Mouse (Mus musculus) Patski (cell line): ENCODE data around the gene Bag5. TPM values are rescaled to one million over a fixed set of nuclear protein-coding genes. Genes with fewer than 3 reads are reported as not detected.

ENCODE experiments used
- ATAC-seq: fragments of 100-300 bp; one replicate; pipeline ENCODE4 v1.8.0; 2021
- CTCF ChIA-PET: fragments of 350-600 bp; sonication (Branson Sonifier 250); formaldehyde crosslinking; loops from one replicate; lab custom pipeline; 2022; ENCODE audit warnings: inconsistent platforms; lab: Charles Lee
- POLR2A ChIA-PET: fragments of 350-600 bp; sonication (Branson Sonifier 250); formaldehyde crosslinking; loops from one replicate; lab custom pipeline; 2022; ENCODE audit warnings: antibody characterized with exemption, inconsistent platforms; lab: Charles Lee
- DNase-seq: peaks from one replicate; pipeline ENCODE4 v3.0.0-alpha.2; 2011; ENCODE audit warnings: low read depth, low spot score
- H3K27me3 ChIP-seq: fragments of 371-371 bp; one replicate; pipeline ENCODE4 v1.5.1; 2021
- CTCF ChIP-seq: fragments of 100-300 bp; IDR thresholded peaks from one replicate; pipeline ENCODE4 v1.5.1; 2021
- in situ Hi-C: fragments of 300-500 bp; cut with MboI; formaldehyde crosslinking; loops from 3 replicates; pipeline ENCODE4 v1.11.1; 2018; ENCODE audit warnings: low pct_unique_long_range_greater_than_20kb, mixed read lengths
- polyA plus RNA-seq: library from polyadenylated mRNA; unstranded; gene quantifications from one replicate; pipeline ENCODE4 v1.2.3, GENCODE M21; 2021

Bag5 gene
- polyA plus RNA-seq, 1 experiment from 2014 or later: 40.1 TPM

GRCm38 (mm10) chr12:111688069-111688428 is 25.0 kb downstream of the Bag5 start:
- no peak for ATAC-seq
- H3K27me3 ChIP-seq: no peaks in the 10 kb centered on the region
- ChIA-PET POLR2A (interaction anchor here (0.7 to 1.0 kb wide), 3 partner anchors 9 to 19 kb away, joined by 3 read pairs; no protein-coding TSS in a partner anchor), CTCF (interaction anchor here (0.7 to 1.6 kb wide), 4 partner anchors 8 to 44 kb away, joined by 3 to 5 read pairs (median 4); no protein-coding TSS in a partner anchor)
- DNase-seq: no peak
- in situ Hi-C loops: no loop called here
- no peak for TF ChIP-seq CTCF

- ATAC-seq (no peak), DNase-seq (no peak)
- no peak for TF ChIP-seq CTCF
- no peaks in the 10 kb centered on the region for H3K27me3 ChIP-seq
- POLR2A ChIA-PET: interaction anchor here (0.7 to 1.0 kb wide), 3 partner anchors 9 to 19 kb away, joined by 3 read pairs; no protein-coding TSS in a partner anchor
- in situ Hi-C loops: no loop called here
- CTCF ChIA-PET: interaction anchor here (0.7 to 1.6 kb wide), 5 partner anchors 9 to 45 kb away, joined by 3 to 5 read pairs (median 3); no protein-coding TSS in a partner anchor
Observed at GRCm38 (mm10) chr12:111687350-111688068, 25.5 kb downstream of the Bag5 start.

- no peak for DNase-seq
- no peaks in the 10 kb centered on the region for H3K27me3 ChIP-seq
- in situ Hi-C loops: no loop called here
- CTCF ChIA-PET: interaction anchor here (1.0 kb wide), 1 partner anchor 10 kb away, joined by 3 read pairs; no protein-coding TSS in a partner anchor
- POLR2A ChIA-PET: no interaction called here
- no peak for TF ChIP-seq CTCF
- no peak for ATAC-seq
Observed at GRCm38 (mm10) chr12:111686390-111686789, 26.7 kb downstream of the Bag5 start.

- H3K27me3 ChIP-seq: no peaks in the 10 kb centered on the region
- TF ChIP-seq CTCF: no peak
- ChIA-PET POLR2A (no interaction called here), CTCF (interaction anchor here (1.9 kb wide), 1 partner anchor 13 kb away, joined by 7 read pairs; no protein-coding TSS in a partner anchor)
- peak; percentile 18 for ATAC-seq
- in situ Hi-C loops: no loop called here
- no peak for DNase-seq
Observed at GRCm38 (mm10) chr12:111682806-111683205, 30.3 kb downstream of the Bag5 start.

- DNase-seq (no peak), ATAC-seq (no peak)
- ChIA-PET POLR2A (interaction anchor here (0.5 kb wide), 1 partner anchor 30 kb away, joined by 4 read pairs; no protein-coding TSS in a partner anchor), CTCF (interaction anchor here (1.9 kb wide), 1 partner anchor 14 kb away, joined by 7 read pairs; no protein-coding TSS in a partner anchor)
- in situ Hi-C loops: no loop called here
- no peak for TF ChIP-seq CTCF
- H3K27me3 ChIP-seq: no peaks in the 10 kb centered on the region
Observed at GRCm38 (mm10) chr12:111682003-111682402, 31.1 kb downstream of the Bag5 start.

GRCm38 (mm10) chr12:111681305-111681704 is 31.8 kb downstream of the Bag5 start:
- no peaks in the 10 kb centered on the region for H3K27me3 ChIP-seq
- ATAC-seq: no peak
- in situ Hi-C loops: no loop called here
- ChIA-PET CTCF (interaction anchor here (0.6 to 1.9 kb wide), 2 partner anchors 15 to 85 kb away, joined by 3 to 7 read pairs; no protein-coding TSS in a partner anchor), POLR2A (interaction anchor here (0.5 kb wide), 1 partner anchor 935 kb away, joined by 3 read pairs; no protein-coding TSS in a partner anchor)
- no peak for TF ChIP-seq CTCF
- no peak for DNase-seq

- POLR2A ChIA-PET: no interaction called here
- no peak for DNase-seq
- H3K27me3 ChIP-seq: no peaks in the 10 kb centered on the region
- no peak for ATAC-seq
- TF ChIP-seq CTCF: no peak
- CTCF ChIA-PET: interaction anchor here (0.6 to 1.1 kb wide), 2 partner anchors 16 to 85 kb away, joined by 3 read pairs; no protein-coding TSS in a partner anchor
- in situ Hi-C loops: no loop called here
Observed at GRCm38 (mm10) chr12:111680661-111681060, 32.4 kb downstream of the Bag5 start.

GRCm38 (mm10) chr12:111678997-111679396 is 34.1 kb downstream of the Bag5 start:
- DNase-seq (no peak), ATAC-seq (no peak)
- CTCF ChIA-PET: interaction anchor here (1.1 to 1.7 kb wide), 3 partner anchors 10 to 26 kb away, joined by 3 to 5 read pairs (median 3); no protein-coding TSS in a partner anchor
- in situ Hi-C loops: no loop called here
- H3K27me3 ChIP-seq: no peaks in the 10 kb centered on the region
- POLR2A ChIA-PET: interaction anchor here (1.3 to 1.7 kb wide), 2 partner anchors 9 to 17 kb away, joined by 3 to 6 read pairs; no protein-coding TSS in a partner anchor
- no peak for TF ChIP-seq CTCF

- ChIA-PET CTCF (interaction anchor here (1.1 to 1.7 kb wide), 3 partner anchors 10 to 27 kb away, joined by 3 to 5 read pairs (median 3); no protein-coding TSS in a partner anchor), POLR2A (interaction anchor here (1.3 to 1.7 kb wide), 2 partner anchors 9 to 18 kb away, joined by 3 to 6 read pairs; no protein-coding TSS in a partner anchor)
- no peak for ATAC-seq
- TF ChIP-seq CTCF: no peak
- no peaks in the 10 kb centered on the region for H3K27me3 ChIP-seq
- no peak for DNase-seq
- in situ Hi-C loops: no loop called here
Observed at GRCm38 (mm10) chr12:111678670-111678933, 34.5 kb downstream of the Bag5 start.

- no peak for DNase-seq
- in situ Hi-C loops: no loop called here
- peak; percentile 41 for ATAC-seq
- no peaks in the 10 kb centered on the region for H3K27me3 ChIP-seq
- ChIA-PET CTCF (interaction anchor here (0.7 to 1.7 kb wide), 4 partner anchors 9 to 27 kb away, joined by 3 to 9 read pairs (median 4); no protein-coding TSS in a partner anchor), POLR2A (interaction anchor here (1.3 to 1.7 kb wide), 2 partner anchors 10 to 18 kb away, joined by 3 to 6 read pairs; no protein-coding TSS in a partner anchor)
- TF ChIP-seq CTCF: no peak
Observed at GRCm38 (mm10) chr12:111677882-111678669, 35.0 kb downstream of the Bag5 start, which contains the start of gene Trmt61a. Gene Trmt61a (plus strand): TSS chr12:111678105.
